Mouse (Mus musculus) hindbrain, postnatal 0 days (tissue): ENCODE measurements around the gene Cdc42. TPM values are rescaled to one million over a fixed set of nuclear protein-coding genes. Genes with fewer than 3 reads are reported as not detected.
A peak's percentile ranks its signal among the peaks of the same experiment; 100 is the strongest.

ENCODE experiments used
- ATAC-seq: fragments of 200-750 bp; cut with Nextera tagmentation; 2 replicates; pipeline ENCODE4 v1.8.0; 2017; ENCODE audit warnings: mild to moderate bottlenecking, moderate TSS enrichment, moderate library complexity
- DNase-seq: peaks from one replicate; pipeline ENCODE4 v3.0.0-alpha.2; 2015; ENCODE audit warnings: low spot score
- H3K27ac ChIP-seq: fragments of 300-500 bp; sonication (generic); 2 replicates; pipeline ENCODE4 v1.5.1; 2014; ENCODE audit warnings: mild to moderate bottlenecking
- H3K27me3 ChIP-seq: fragments of 300-500 bp; sonication (generic); 2 replicates; pipeline ENCODE4 v1.6.1; 2014; ENCODE audit warnings: low read length, mixed read lengths; ENCODE audit not compliant: insufficient read depth
- H3K36me3 ChIP-seq: fragments of 300-500 bp; sonication (generic); 2 replicates; pipeline ENCODE4 v1.6.1; 2014; ENCODE audit warnings: low read length, mixed read lengths; ENCODE audit not compliant: insufficient read depth
- H3K4me1 ChIP-seq: fragments of 300-500 bp; sonication (generic); 2 replicates; pipeline ENCODE4 v1.6.1; 2014; ENCODE audit warnings: antibody characterized with exemption, low read length, mixed read lengths; ENCODE audit not compliant: insufficient read depth
- H3K4me2 ChIP-seq: fragments of 300-500 bp; sonication (generic); 2 replicates; pipeline ENCODE4 v1.6.1; 2014; ENCODE audit warnings: low read depth, mild to moderate bottlenecking, low read length, moderate library complexity, mixed read lengths
- H3K4me3 ChIP-seq: fragments of 300-500 bp; sonication (generic); 2 replicates; pipeline ENCODE4 v1.5.1; 2014; ENCODE audit warnings: low read length
- H3K9ac ChIP-seq: fragments of 300-500 bp; sonication (generic); replicated peaks from 2 replicates; pipeline ENCODE4 v1.6.1; 2014; ENCODE audit warnings: mild to moderate bottlenecking, low read length, moderate library complexity, mixed read lengths
- H3K9me3 ChIP-seq: fragments of 300-500 bp; sonication (generic); 2 replicates; pipeline ENCODE4 v1.6.1; 2016; ENCODE audit warnings: low read length, mixed read lengths
- CTCF ChIP-seq: IDR thresholded peaks from 2 replicates; pipeline ENCODE4 v1.5.1; 2016; ENCODE audit warnings: antibody characterized with exemption, control low read depth, low read depth
- WGBS: fragments of 180-500 bp; shearing (Covaris S2); extraction: QIAGEN DNeasy Blood & Tissue Kit; methylation state at CpG from one replicate; pipeline ENCODE4 v1.1.7; 2014; 5-methylcytosine and 5-hydroxymethylcytosine counted together
- polyA plus RNA-seq: library from polyadenylated mRNA; unstranded; fragments of >200 nt; fragmentation: Nextera tagmentation; extraction: Ambion mirVana; gene quantifications from 2 replicates; pipeline ENCODE4 v1.2.1, GENCODE M21; 2015
- total RNA-seq: library from RNA; depleted of rRNA; stranded (reverse); fragments of >200 nt; gene quantifications from 2 replicates; pipeline ENCODE4 v1.2.3, GENCODE M21; 2014

Cdc42 gene
- total and polyA plus RNA-seq, 2 experiments from 2014 or later, result 394 to 1,049 TPM

DNA sequence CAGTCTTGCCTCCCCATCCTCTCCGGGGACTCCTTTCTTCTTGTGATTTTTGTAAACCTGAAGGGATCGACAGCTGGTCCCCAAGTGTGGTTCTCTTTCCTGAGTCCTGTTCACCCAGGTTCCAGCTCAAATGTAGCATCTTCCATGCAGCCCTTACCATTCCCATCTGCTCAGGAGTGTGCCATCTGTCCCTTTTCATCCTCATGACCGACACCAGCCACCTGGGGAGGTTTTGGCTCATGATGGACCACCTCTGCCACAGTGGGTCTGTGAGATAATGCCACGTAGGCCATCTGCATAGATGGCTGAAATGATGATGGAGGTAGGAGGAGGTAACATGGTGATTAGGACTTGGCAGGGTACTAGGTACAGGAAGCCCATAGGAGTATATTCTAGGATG, 32.7 kb upstream of the Cdc42 start:
- no peaks in the 10 kb centered on the region for H3K36me3 ChIP-seq
- no peak overlapping the region for H3K9ac ChIP-seq
- 82% methylated on average over 4 of the region's 4 CpGs for WGBS
- peaks cover 4% of the 10 kb centered on the region; the same call in 1 of the 2 replicates for H3K4me1 ChIP-seq
- DNase-seq (no peak), ATAC-seq (no peak)
- TF ChIP-seq CTCF, result no peak
- H3K9me3 ChIP-seq, result no peaks in the 10 kb centered on the region
- H3K4me3 ChIP-seq, result no peak overlapping the region
- H3K27ac ChIP-seq, result no peak overlapping the region
- H3K27me3 ChIP-seq, result no peaks in the 10 kb centered on the region
- H3K4me2 ChIP-seq, result no peak overlapping the region

DNA sequence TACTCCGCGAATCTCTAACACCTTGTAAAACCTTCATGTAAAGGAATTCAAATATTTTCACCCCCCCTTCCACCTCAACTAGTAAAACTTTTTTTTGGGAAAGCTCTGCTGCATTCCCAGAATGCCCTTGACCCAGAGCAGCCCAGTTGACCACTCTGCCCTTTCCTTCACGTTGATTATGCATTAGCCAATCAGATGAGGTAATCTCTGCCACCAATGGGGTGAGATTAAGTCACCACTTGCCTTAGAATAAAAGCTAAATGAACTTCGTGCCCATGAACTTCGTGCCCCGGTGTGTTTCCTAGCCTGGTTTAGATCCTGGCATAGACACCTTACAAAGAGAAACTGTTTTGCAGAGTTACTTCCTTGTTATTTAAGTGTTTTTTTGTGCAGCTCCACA, 31.5 kb upstream of the Cdc42 start:
- Histone ChIP-seq H3K9ac (peak overlapping the region; percentile 66), H3K9me3 (no peaks in the 10 kb centered on the region), H3K27ac (peak overlapping the region; percentile 90; the same call in 1 of the 2 replicates), H3K27me3 (no peaks in the 10 kb centered on the region), H3K4me2 (peak overlapping the region; percentile 73), H3K4me1 (peaks cover 4% of the 10 kb centered on the region; the same call in 1 of the 2 replicates), H3K4me3 (peak overlapping the region; percentile 60), H3K36me3 (no peaks in the 10 kb centered on the region)
- ATAC-seq, result no peak
- 47% methylated on average over 6 of the region's 6 CpGs for WGBS
- DNase-seq, result peak; percentile 27
- TF ChIP-seq CTCF, result no peak

- peak; percentile 96 for DNase-seq
- H3K9me3 ChIP-seq, result no peaks in the 10 kb centered on the region
- H3K27ac ChIP-seq, result peak overlapping the region; percentile 90
- H3K36me3 ChIP-seq, result no peaks in the 10 kb centered on the region
- peak overlapping the region; percentile 66 for H3K9ac ChIP-seq
- WGBS, result under 1% methylated on average over 45 of the region's 46 CpGs
- peak overlapping the region; percentile 73 for H3K4me2 ChIP-seq
- H3K27me3 ChIP-seq, result no peaks in the 10 kb centered on the region
- H3K4me1 ChIP-seq, result peaks cover 4% of the 10 kb centered on the region; the same call in 1 of the 2 replicates
- peak overlapping the region; percentile 60 for H3K4me3 ChIP-seq
- TF ChIP-seq CTCF, result no peak
- peak; percentile 96 for ATAC-seq
Measured at GRCm38 (mm10) chr4:137388059-137388794, 30.7 kb upstream of the Cdc42 start.

DNA sequence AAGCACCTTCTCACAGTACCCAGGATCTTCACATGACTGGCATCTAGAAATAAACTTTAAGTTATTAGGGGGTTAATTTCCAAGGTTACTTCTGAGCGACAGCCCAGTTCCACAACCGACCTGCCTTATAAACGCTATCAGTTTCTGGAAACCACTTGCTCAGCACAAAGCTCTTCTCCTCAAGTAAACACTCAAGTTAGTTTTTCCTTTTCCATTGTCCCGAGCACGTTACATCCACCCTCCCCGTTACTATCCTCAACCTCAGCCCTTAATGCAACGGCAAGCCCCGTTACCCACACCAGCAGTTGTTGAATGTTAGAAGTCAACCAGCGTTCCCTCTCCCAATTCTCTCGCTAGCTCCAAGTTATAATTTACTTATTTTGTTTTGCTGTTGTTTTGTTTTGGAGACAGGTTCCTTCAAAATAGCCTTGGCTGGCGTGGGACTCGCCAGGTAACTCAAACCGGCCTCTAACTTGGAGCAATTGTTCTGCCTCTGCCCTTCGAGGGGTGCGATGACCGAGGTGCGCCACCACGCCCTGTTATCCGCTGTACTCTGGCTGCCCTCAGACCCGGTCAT, 30.1 kb upstream of the Cdc42 start:
- H3K4me2 ChIP-seq, result peak overlapping the region; percentile 73
- H3K4me3 ChIP-seq, result peak overlapping the region; percentile 60
- no peaks in the 10 kb centered on the region for H3K36me3 ChIP-seq
- ATAC-seq (no peak), DNase-seq (no peak)
- H3K9me3 ChIP-seq, result no peaks in the 10 kb centered on the region
- no peaks in the 10 kb centered on the region for H3K27me3 ChIP-seq
- under 1% methylated on average over 20 of the region's 20 CpGs for WGBS
- H3K4me1 ChIP-seq, result peaks cover 4% of the 10 kb centered on the region; the same call in 1 of the 2 replicates
- TF ChIP-seq CTCF, result no peak
- H3K9ac ChIP-seq, result peak overlapping the region; percentile 66
- peak overlapping the region; percentile 90 for H3K27ac ChIP-seq

- Histone ChIP-seq H3K4me2 (peak overlapping the region; percentile 18; the same call in 1 of the 2 replicates), H3K4me1 (no peaks in the 10 kb centered on the region), H3K27me3 (no peaks in the 10 kb centered on the region), H3K9me3 (no peaks in the 10 kb centered on the region), H3K4me3 (no peak overlapping the region), H3K36me3 (no peaks in the 10 kb centered on the region), H3K27ac (no peak overlapping the region), H3K9ac (no peak overlapping the region)
- DNase-seq (no peak), ATAC-seq (no peak)
- no peak for TF ChIP-seq CTCF
- WGBS, result 42% methylated on average over 14 of the region's 16 CpGs
Measured at GRCm38 (mm10) chr4:137380702-137381605, 23.4 kb upstream of the Cdc42 start.

DNA sequence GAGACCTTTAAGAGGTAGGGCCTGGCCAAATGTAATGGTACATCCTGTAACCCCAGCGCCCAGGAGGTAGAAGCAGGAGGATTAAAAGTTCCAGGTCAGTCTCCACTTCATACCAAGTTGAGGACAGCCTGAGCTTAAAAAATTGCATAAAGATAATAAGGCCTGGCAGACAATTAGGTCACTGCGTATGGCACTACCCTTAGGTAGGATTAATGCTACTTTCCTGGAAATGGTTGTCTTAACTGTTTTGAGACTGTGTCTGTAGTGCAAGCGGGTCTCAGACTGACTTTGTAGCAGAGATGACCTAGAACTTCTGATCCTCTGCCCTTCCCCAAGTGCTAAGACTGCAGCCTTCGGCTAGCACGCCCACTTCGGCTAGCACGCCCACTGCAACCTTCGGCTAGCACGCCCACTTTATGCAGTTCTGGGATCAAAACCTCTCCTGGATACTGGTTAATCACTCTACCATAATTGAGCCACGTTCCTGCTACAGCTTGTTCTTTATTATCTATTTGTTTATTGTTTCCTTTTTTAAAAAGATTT, 22.3 kb upstream of the Cdc42 start:
- H3K27ac ChIP-seq, result no peak overlapping the region
- ATAC-seq (no peak), DNase-seq (no peak)
- no peaks in the 10 kb centered on the region for H3K27me3 ChIP-seq
- H3K4me3 ChIP-seq, result no peak overlapping the region
- no peaks in the 10 kb centered on the region for H3K36me3 ChIP-seq
- H3K9me3 ChIP-seq, result no peaks in the 10 kb centered on the region
- 90% methylated on average over 10 of the region's 10 CpGs for WGBS
- H3K4me2 ChIP-seq, result no peak overlapping the region
- no peak overlapping the region for H3K9ac ChIP-seq
- H3K4me1 ChIP-seq, result no peaks in the 10 kb centered on the region
- TF ChIP-seq CTCF, result no peak
